Mouse (Mus musculus): Measurements from ENCODE around the gene Mpp1.

- TF ChIP-seq POLR2A (IDR thresholded peaks at IDR 0.05; ENCODE audit: control insufficient read depth, low read depth, low read length): no peak
- no peak for TF ChIP-seq CTCF (IDR thresholded peaks at IDR 0.05; ENCODE audit: control insufficient read depth, insufficient read depth, insufficient replicate concordance, low read depth, low read length)
These were observed 7.4 kb upstream of the Mpp1 start for GRCm38 (mm10) chrX:75138182-75138581.
